Mouse (Mus musculus) cerebellum, adult 11 months (tissue): ENCODE measurements at regions not wholly inside any gene's neighbourhood (a gene's known extent, or its start where the extent isn't known, plus 50 kb on each side); places are given as distances from the start of the nearest gene placed in this dataset.

ENCODE experiments used
- DNase-seq: peaks from one replicate; pipeline ENCODE4 v3.0.0; 2022

- DNase-seq: no peak
Measured at GRCm38 (mm10) chr11:19253605-19254004, 234.8 kb upstream of the Meis1 start.

GRCm38 (mm10) chr11:19254183-19254582 lies 235.4 kb upstream of the Meis1 start:
- no peak for DNase-seq

GRCm38 (mm10) chr11:19257549-19257948 lies 238.8 kb upstream of the Meis1 start:
- no peak for DNase-seq

- DNase-seq: no peak
Measured at GRCm38 (mm10) chr11:19262832-19263231, 244.0 kb upstream of the Meis1 start.

- DNase-seq: no peak
Measured at GRCm38 (mm10) chr11:19264798-19265671, 246.2 kb upstream of the Meis1 start.

GRCm38 (mm10) chr11:19265672-19265972 lies 246.8 kb upstream of the Meis1 start:
- DNase-seq: no peak

- DNase-seq: no peak
Measured at GRCm38 (mm10) chr11:19290971-19291370, 272.2 kb upstream of the Meis1 start.

GRCm38 (mm10) chr11:19299411-19299810 lies 280.6 kb upstream of the Meis1 start:
- no peak for DNase-seq

- DNase-seq: no peak
Measured at GRCm38 (mm10) chr11:19306687-19307086, 287.9 kb upstream of the Meis1 start.

- no peak for DNase-seq
Measured at GRCm38 (mm10) chr11:19330685-19331239, 312.0 kb upstream of the Meis1 start.

- no peak for DNase-seq
Measured at GRCm38 (mm10) chr11:19332274-19332673, 313.5 kb upstream of the Meis1 start.

GRCm38 (mm10) chr11:19332727-19333126 lies 313.9 kb upstream of the Meis1 start:
- DNase-seq: no peak

- no peak for DNase-seq
Measured at GRCm38 (mm10) chr11:19333908-19334487, 315.2 kb upstream of the Meis1 start.

GRCm38 (mm10) chr11:19335384-19335783 lies 316.6 kb upstream of the Meis1 start:
- DNase-seq: no peak

GRCm38 (mm10) chr11:19339721-19340317 lies 321.0 kb upstream of the Meis1 start:
- no peak for DNase-seq

GRCm38 (mm10) chr11:19340889-19341288 lies 322.1 kb upstream of the Meis1 start:
- no peak for DNase-seq

GRCm38 (mm10) chr11:19341379-19341778 lies 322.6 kb upstream of the Meis1 start:
- no peak for DNase-seq

- DNase-seq: no peak
Measured at GRCm38 (mm10) chr11:19342803-19343202, 324.0 kb upstream of the Meis1 start.

GRCm38 (mm10) chr11:19346276-19346826 lies 327.6 kb upstream of the Meis1 start:
- no peak for DNase-seq

- DNase-seq: no peak
Measured at GRCm38 (mm10) chr11:19350331-19351242, 331.8 kb upstream of the Meis1 start.

- DNase-seq: no peak
Measured at GRCm38 (mm10) chr11:19351243-19351787, 332.5 kb upstream of the Meis1 start.

GRCm38 (mm10) chr11:19353706-19354105 lies 334.9 kb upstream of the Meis1 start:
- DNase-seq: no peak
